Mouse (Mus musculus) hindbrain, embryonic 15.5 days (tissue): Measurements from ENCODE around the gene Aars2. TPM values are rescaled to one million over a fixed set of nuclear protein-coding genes. Genes with fewer than 3 reads are reported as not detected.
A peak's percentile ranks its signal among the peaks of the same experiment; 100 is the strongest.

ENCODE experiments used
- ATAC-seq: fragments of 200-750 bp; cut with Nextera tagmentation; 2 replicates; pipeline ENCODE4 v1.8.0; 2017; ENCODE audit warnings: low read depth, moderate number of reproducible peaks, moderate TSS enrichment; ENCODE audit not compliant: low FRiP score
- H3K27ac ChIP-seq: fragments of 300-500 bp; sonication (generic); replicated peaks from 2 replicates; pipeline ENCODE4 v1.5.1; 2015; ENCODE audit warnings: mild to moderate bottlenecking, inconsistent platforms
- H3K27me3 ChIP-seq: fragments of 300-500 bp; sonication (generic); 2 replicates; pipeline ENCODE4 v1.6.1; 2015; ENCODE audit warnings: control low read depth, inconsistent platforms
- H3K36me3 ChIP-seq: fragments of 300-500 bp; sonication (generic); 2 replicates; pipeline ENCODE4 v1.6.1; 2015; ENCODE audit warnings: control low read depth, inconsistent platforms
- H3K4me1 ChIP-seq: fragments of 300-500 bp; sonication (generic); replicated peaks from 2 replicates; pipeline ENCODE4 v1.6.1; 2015; ENCODE audit warnings: control low read depth, inconsistent platforms
- H3K4me2 ChIP-seq: fragments of 300-500 bp; sonication (generic); 2 replicates; pipeline ENCODE4 v1.6.1; 2015; ENCODE audit warnings: moderate library complexity, mild to moderate bottlenecking, inconsistent platforms
- H3K4me3 ChIP-seq: fragments of 300-500 bp; sonication (generic); 2 replicates; pipeline ENCODE4 v1.5.1; 2015; ENCODE audit warnings: mild to moderate bottlenecking, inconsistent platforms
- H3K9ac ChIP-seq: fragments of 300-500 bp; sonication (generic); 2 replicates; pipeline ENCODE4 v1.6.1; 2015; ENCODE audit warnings: inconsistent platforms
- H3K9me3 ChIP-seq: fragments of 300-500 bp; sonication (generic); 2 replicates; pipeline ENCODE4 v1.6.1; 2016; ENCODE audit warnings: control low read depth, inconsistent platforms
- WGBS: fragments of 180-500 bp; shearing (Covaris S2); methylation state at CpG from one replicate; pipeline ENCODE4 v1.1.7; 2015; 5-methylcytosine and 5-hydroxymethylcytosine counted together
- polyA plus RNA-seq: library from polyadenylated mRNA; unstranded; fragments of >200 nt; fragmentation: Nextera tagmentation; extraction: Ambion mirVana; gene quantifications from 2 replicates; pipeline ENCODE4 v1.2.1, GENCODE M21; 2015

Aars2 gene
- polyA plus RNA-seq, 1 experiment from 2014 or later: 19.9 TPM

GRCm38 (mm10) chr17:45524961-45525360, 18.3 kb downstream of the Aars2 start:
- Histone ChIP-seq H3K9ac (no peak overlapping the region), H3K4me3 (no peak overlapping the region), H3K4me1 (peaks cover 18% of the 10 kb centered on the region), H3K27ac (0 out of 2 replicates have a peak overlapping the region, but pooled peaks have one; percentile 2), H3K27me3 (peaks cover under 1% of the 10 kb centered on the region; the same call in 1 of the 2 replicates), H3K36me3 (no peaks in the 10 kb centered on the region), H3K9me3 (no peaks in the 10 kb centered on the region), H3K4me2 (no peak overlapping the region)
- 63% methylated on average over 4 of the region's 4 CpGs for WGBS
- no peak for ATAC-seq

GRCm38 (mm10) chr17:45526571-45526970, 19.9 kb downstream of the Aars2 start:
- Histone ChIP-seq H3K27ac (no peak overlapping the region), H3K4me2 (no peak overlapping the region), H3K9me3 (no peaks in the 10 kb centered on the region), H3K4me1 (peaks cover 18% of the 10 kb centered on the region), H3K9ac (no peak overlapping the region), H3K36me3 (no peaks in the 10 kb centered on the region), H3K27me3 (peaks cover 9% of the 10 kb centered on the region), H3K4me3 (no peak overlapping the region)
- ATAC-seq: no peak
- 24% methylated on average over 5 of the region's 5 CpGs for WGBS

- ATAC-seq: peak; percentile 85
- Histone ChIP-seq H3K4me2 (no peak overlapping the region), H3K9me3 (no peaks in the 10 kb centered on the region), H3K9ac (no peak overlapping the region), H3K27ac (peak overlapping the region; percentile 42; the same call in 1 of the 2 replicates), H3K36me3 (no peaks in the 10 kb centered on the region), H3K4me1 (no peaks in the 10 kb centered on the region), H3K4me3 (no peak overlapping the region), H3K27me3 (peaks cover 22% of the 10 kb centered on the region)
- 36% methylated on average over 13 of the region's 13 CpGs for WGBS
These were observed 23.7 kb downstream of the Aars2 start for GRCm38 (mm10) chr17:45530346-45530782.

- WGBS: 59% methylated on average over 15 of the region's 15 CpGs
- Histone ChIP-seq H3K4me1 (no peaks in the 10 kb centered on the region), H3K9me3 (no peaks in the 10 kb centered on the region)
These were observed 26.3 kb downstream of the Aars2 start for GRCm38 (mm10) chr17:45532896-45533295.

GRCm38 (mm10) chr17:45536264-45536663, 29.6 kb downstream of the Aars2 start:
- WGBS: 16% methylated on average over 5 of the region's 5 CpGs
- Histone ChIP-seq H3K27ac (no peak overlapping the region), H3K4me3 (no peak overlapping the region), H3K27me3 (0 out of 2 replicates have a peak, but pooled peaks cover 25% of the 10 kb centered on the region), H3K9ac (no peak overlapping the region), H3K36me3 (no peaks in the 10 kb centered on the region), H3K4me2 (no peak overlapping the region), H3K9me3 (no peaks in the 10 kb centered on the region), H3K4me1 (no peaks in the 10 kb centered on the region)
- ATAC-seq: no peak

More at GRCm38 (mm10) chr17:45532896-45533295, 26.3 kb downstream of the Aars2 start:
- Histone ChIP-seq H3K27ac (no peak overlapping the region), H3K36me3 (no peaks in the 10 kb centered on the region), H3K27me3 (peaks cover 34% of the 10 kb centered on the region), H3K4me3 (no peak overlapping the region), H3K9ac (no peak overlapping the region), H3K4me2 (no peak overlapping the region)
- ATAC-seq: no peak

- no peak overlapping the region for H3K9ac ChIP-seq
- no peak for ATAC-seq
- H3K4me1 ChIP-seq: 0 out of 2 replicates have a peak, but pooled peaks cover 3% of the 10 kb centered on the region
- H3K4me3 ChIP-seq: no peak overlapping the region
- H3K4me2 ChIP-seq: no peak overlapping the region
- H3K27ac ChIP-seq: no peak overlapping the region
- 0 out of 2 replicates have a peak, but pooled peaks cover 23% of the 10 kb centered on the region for H3K27me3 ChIP-seq
- H3K9me3 ChIP-seq: no peaks in the 10 kb centered on the region
- no peaks in the 10 kb centered on the region for H3K36me3 ChIP-seq
- WGBS: 56% methylated on average over 4 of the region's 4 CpGs
These were observed 31.8 kb downstream of the Aars2 start for GRCm38 (mm10) chr17:45538394-45538793.

GRCm38 (mm10) chr17:45539664-45540063, 33.0 kb downstream of the Aars2 start:
- Histone ChIP-seq H3K4me3 (no peak overlapping the region), H3K36me3 (peaks cover 4% of the 10 kb centered on the region; the same call in 1 of the 2 replicates), H3K9me3 (no peaks in the 10 kb centered on the region), H3K4me1 (peaks cover 14% of the 10 kb centered on the region), H3K4me2 (no peak overlapping the region), H3K9ac (no peak overlapping the region), H3K27me3 (0 out of 2 replicates have a peak, but pooled peaks cover 18% of the 10 kb centered on the region), H3K27ac (no peak overlapping the region)
- ATAC-seq: no peak
- WGBS: 84% methylated on average over 21 of the region's 21 CpGs

GRCm38 (mm10) chr17:45542129-45542528, 35.5 kb downstream of the Aars2 start:
- peaks cover 36% of the 10 kb centered on the region for H3K4me1 ChIP-seq
- WGBS: 42% methylated on average over 6 of the region's 6 CpGs
- ATAC-seq: no peak

GRCm38 (mm10) chr17:45542705-45543104, 36.1 kb downstream of the Aars2 start:
- 80% methylated on average over 2 of the region's 2 CpGs for WGBS
- peaks cover 41% of the 10 kb centered on the region for H3K4me1 ChIP-seq
- no peak for ATAC-seq

More at GRCm38 (mm10) chr17:45542129-45542528, 35.5 kb downstream of the Aars2 start:
- Histone ChIP-seq H3K36me3 (peaks cover 12% of the 10 kb centered on the region; the same call in 1 of the 2 replicates), H3K9ac (no peak overlapping the region), H3K27me3 (peaks cover 17% of the 10 kb centered on the region), H3K4me3 (no peak overlapping the region), H3K4me2 (no peak overlapping the region), H3K9me3 (no peaks in the 10 kb centered on the region), H3K27ac (no peak overlapping the region)

GRCm38 (mm10) chr17:45543115-45543514, 36.5 kb downstream of the Aars2 start:
- H3K27ac ChIP-seq: no peak overlapping the region
- H3K27me3 ChIP-seq: peaks cover 23% of the 10 kb centered on the region
- no peak for ATAC-seq
- 12% methylated on average over 1 of the region's 1 CpGs for WGBS
- no peak overlapping the region for H3K9ac ChIP-seq
- H3K4me2 ChIP-seq: no peak overlapping the region
- H3K4me3 ChIP-seq: no peak overlapping the region
- H3K4me1 ChIP-seq: peaks cover 45% of the 10 kb centered on the region
- H3K36me3 ChIP-seq: peaks cover 12% of the 10 kb centered on the region; the same call in 1 of the 2 replicates
- H3K9me3 ChIP-seq: no peaks in the 10 kb centered on the region

More at GRCm38 (mm10) chr17:45542705-45543104, 36.1 kb downstream of the Aars2 start:
- H3K27me3 ChIP-seq: peaks cover 22% of the 10 kb centered on the region
- H3K27ac ChIP-seq: no peak overlapping the region
- H3K4me3 ChIP-seq: no peak overlapping the region
- H3K9ac ChIP-seq: no peak overlapping the region
- H3K9me3 ChIP-seq: no peaks in the 10 kb centered on the region
- no peak overlapping the region for H3K4me2 ChIP-seq
- peaks cover 12% of the 10 kb centered on the region; the same call in 1 of the 2 replicates for H3K36me3 ChIP-seq

GRCm38 (mm10) chr17:45544001-45544872, 37.6 kb downstream of the Aars2 start:
- Histone ChIP-seq H3K36me3 (peaks cover 12% of the 10 kb centered on the region; the same call in 1 of the 2 replicates), H3K27me3 (peaks cover 23% of the 10 kb centered on the region), H3K4me1 (peaks cover 50% of the 10 kb centered on the region), H3K4me3 (no peak overlapping the region), H3K9me3 (no peaks in the 10 kb centered on the region), H3K4me2 (no peak overlapping the region), H3K27ac (no peak overlapping the region), H3K9ac (no peak overlapping the region)
- no peak for ATAC-seq
- WGBS: 13% methylated on average over 22 of the region's 24 CpGs

GRCm38 (mm10) chr17:45544873-45545277, 38.2 kb downstream of the Aars2 start:
- peak overlapping the region; percentile 15 for H3K4me3 ChIP-seq
- H3K36me3 ChIP-seq: peaks cover 12% of the 10 kb centered on the region; the same call in 1 of the 2 replicates
- peaks cover 52% of the 10 kb centered on the region for H3K4me1 ChIP-seq
- H3K27me3 ChIP-seq: peaks cover 23% of the 10 kb centered on the region
- no peak overlapping the region for H3K27ac ChIP-seq
- H3K9me3 ChIP-seq: no peaks in the 10 kb centered on the region
- WGBS: 3% methylated on average over 45 of the region's 46 CpGs
- peak overlapping the region; percentile 37 for H3K4me2 ChIP-seq
- H3K9ac ChIP-seq: no peak overlapping the region
- ATAC-seq: no peak
